Mouse (Mus musculus): Measurements from ENCODE around the gene Dnttip2. TPM values are rescaled to one million over a fixed set of nuclear protein-coding genes. Genes with fewer than 3 reads are reported as not detected.
A peak's percentile ranks its signal among the peaks of the same experiment; 100 is the strongest.
"Not testable (repeated sequence)": the region's sequence is repeated elsewhere in the genome, so short reads cannot be mapped to it uniquely, and the experiment has no call there.

The Dnttip2 gene
- polyA plus RNA-seq, 1 experiment: 0.87 TPM

GRCm38 (mm10) chr3:122288613-122289195 lies 14.5 kb downstream of the Dnttip2 start:
- no peaks in the 10 kb centered on the region for H3K9me3 ChIP-seq (ENCODE audit: control insufficient read depth, low read length)
- peaks cover 18% of the 10 kb centered on the region for H3K4me1 ChIP-seq (ENCODE audit: control insufficient read depth)
- peaks cover 22% of the 10 kb centered on the region for H3K36me3 ChIP-seq (ENCODE audit: control insufficient read depth)
- no peak overlapping the region for H3K4me3 ChIP-seq (replicated peaks)
- H3K27me3 ChIP-seq (ENCODE audit: control insufficient read depth): peaks cover 42% of the 10 kb centered on the region
- TF ChIP-seq GATA1 (IDR thresholded peaks at IDR 0.05; ENCODE audit: low read length): no peak
- no peak for TF ChIP-seq TAL1 (IDR thresholded peaks at IDR 0.05; ENCODE audit: low read length)

GRCm38 (mm10) chr3:122289344-122289743 lies 15.2 kb downstream of the Dnttip2 start:
- H3K27me3 ChIP-seq (ENCODE audit: control insufficient read depth): peaks cover 49% of the 10 kb centered on the region
- peaks cover 16% of the 10 kb centered on the region for H3K36me3 ChIP-seq (ENCODE audit: control insufficient read depth)
- not testable (repeated sequence) for H3K9me3 ChIP-seq (ENCODE audit: control insufficient read depth, low read length); H3K4me3 ChIP-seq (replicated peaks)
- peaks cover 24% of the 10 kb centered on the region for H3K4me1 ChIP-seq (ENCODE audit: control insufficient read depth)

GRCm38 (mm10) chr3:122290696-122291095 lies 16.5 kb downstream of the Dnttip2 start:
- TF ChIP-seq TAL1 (IDR thresholded peaks at IDR 0.05; ENCODE audit: low read length) (no peak), GATA1 (IDR thresholded peaks at IDR 0.05; ENCODE audit: low read length) (no peak)
- Histone ChIP-seq H3K4me3 (replicated peaks) (no peak overlapping the region), H3K4me1 (ENCODE audit: control insufficient read depth) (peaks cover 31% of the 10 kb centered on the region), H3K27me3 (ENCODE audit: control insufficient read depth) (peaks cover 53% of the 10 kb centered on the region), H3K36me3 (ENCODE audit: control insufficient read depth) (peaks cover 2% of the 10 kb centered on the region), H3K9me3 (ENCODE audit: control insufficient read depth, low read length) (no peaks in the 10 kb centered on the region)

GRCm38 (mm10) chr3:122291828-122292227 lies 17.6 kb downstream of the Dnttip2 start:
- peaks cover 53% of the 10 kb centered on the region for H3K27me3 ChIP-seq (ENCODE audit: control insufficient read depth)
- no peaks in the 10 kb centered on the region for H3K36me3 ChIP-seq (ENCODE audit: control insufficient read depth)
- no peak for TF ChIP-seq GATA1 (IDR thresholded peaks at IDR 0.05; ENCODE audit: low read length)
- H3K4me1 ChIP-seq (ENCODE audit: control insufficient read depth): peaks cover 32% of the 10 kb centered on the region
- no peaks in the 10 kb centered on the region for H3K9me3 ChIP-seq (ENCODE audit: control insufficient read depth, low read length)
- H3K4me3 ChIP-seq (replicated peaks): no peak overlapping the region

- Histone ChIP-seq H3K9me3 (ENCODE audit: control insufficient read depth, low read length) (no peaks in the 10 kb centered on the region), H3K27me3 (ENCODE audit: control insufficient read depth) (peaks cover 53% of the 10 kb centered on the region), H3K36me3 (ENCODE audit: control insufficient read depth) (no peaks in the 10 kb centered on the region), H3K4me1 (ENCODE audit: control insufficient read depth) (peaks cover 32% of the 10 kb centered on the region), H3K4me3 (replicated peaks) (peak overlapping the region; percentile 85)
- no peak for TF ChIP-seq GATA1 (IDR thresholded peaks at IDR 0.05; ENCODE audit: low read length)
- TF ChIP-seq TAL1 (IDR thresholded peaks at IDR 0.05; ENCODE audit: low read length): no peak
Measured at GRCm38 (mm10) chr3:122292300-122293222, 18.4 kb downstream of the Dnttip2 start.

GRCm38 (mm10) chr3:122293223-122293953 lies 19.2 kb downstream of the Dnttip2 start:
- H3K4me3 ChIP-seq (replicated peaks): peak overlapping the region; percentile 85
- TF ChIP-seq TAL1 (IDR thresholded peaks at IDR 0.05; ENCODE audit: low read length) (no peak), GATA1 (IDR thresholded peaks at IDR 0.05; ENCODE audit: low read length) (no peak)
- H3K4me1 ChIP-seq (ENCODE audit: control insufficient read depth): peaks cover 32% of the 10 kb centered on the region
- H3K27me3 ChIP-seq (ENCODE audit: control insufficient read depth): peaks cover 53% of the 10 kb centered on the region
- H3K36me3 ChIP-seq (ENCODE audit: control insufficient read depth): no peaks in the 10 kb centered on the region
- H3K9me3 ChIP-seq (ENCODE audit: control insufficient read depth, low read length): no peaks in the 10 kb centered on the region

- H3K4me1 ChIP-seq (ENCODE audit: control insufficient read depth): peaks cover 32% of the 10 kb centered on the region
- no peak for TF ChIP-seq TAL1 (IDR thresholded peaks at IDR 0.05; ENCODE audit: low read length)
- TF ChIP-seq GATA1 (IDR thresholded peaks at IDR 0.05; ENCODE audit: low read length): no peak
- no peaks in the 10 kb centered on the region for H3K36me3 ChIP-seq (ENCODE audit: control insufficient read depth)
- H3K9me3 ChIP-seq (ENCODE audit: control insufficient read depth, low read length): no peaks in the 10 kb centered on the region
- peak within 1 kb of the TSS; percentile 85 for H3K4me3 ChIP-seq (replicated peaks)
- peaks cover 53% of the 10 kb centered on the region for H3K27me3 ChIP-seq (ENCODE audit: control insufficient read depth)
Measured at GRCm38 (mm10) chr3:122293954-122294850, 20.0 kb downstream of the Dnttip2 start, which contains the start of gene Bcar3. TSS of gene Bcar3 (plus strand) at chr3:122294136.

- no peak overlapping the region for H3K4me3 ChIP-seq (replicated peaks)
- no peak for TF ChIP-seq TAL1 (IDR thresholded peaks at IDR 0.05; ENCODE audit: low read length)
- no peak for TF ChIP-seq GATA1 (IDR thresholded peaks at IDR 0.05; ENCODE audit: low read length)
Measured at GRCm38 (mm10) chr3:122295511-122295910, 21.3 kb downstream of the Dnttip2 start.

More at GRCm38 (mm10) chr3:122295511-122295910, 21.3 kb downstream of the Dnttip2 start:
- Histone ChIP-seq H3K4me1 (ENCODE audit: control insufficient read depth) (peaks cover 32% of the 10 kb centered on the region), H3K36me3 (ENCODE audit: control insufficient read depth) (no peaks in the 10 kb centered on the region), H3K27me3 (ENCODE audit: control insufficient read depth) (peaks cover 43% of the 10 kb centered on the region), H3K9me3 (ENCODE audit: control insufficient read depth, low read length) (no peaks in the 10 kb centered on the region)
